Mouse (Mus musculus) heart, postnatal 0 days (tissue): ENCODE data around the gene Tsks.

Experiments
- CTCF ChIP-seq: IDR thresholded peaks from 2 replicates; pipeline ENCODE4 v1.5.1; 2016; ENCODE audit warnings: antibody characterized with exemption, control low read depth, low read depth
- EP300 ChIP-seq: IDR thresholded peaks from 2 replicates; pipeline ENCODE4 v1.6.1; 2016; ENCODE audit warnings: antibody characterized with exemption, low read depth

- TF ChIP-seq CTCF (no peak), EP300 (no peak)
Observed at GRCm38 (mm10) chr7:44966638-44967037, 23.6 kb downstream of the Tsks start.
